Mouse (Mus musculus) thymus, postnatal 14 days (tissue): ENCODE results near the gene Il22ra2.
A peak's percentile ranks its signal among the peaks of the same experiment; 100 is the strongest.

ENCODE experiments used
- DNase-seq: peaks from one replicate; pipeline ENCODE4 v3.0.0; 2021

Il22ra2 gene

DNA sequence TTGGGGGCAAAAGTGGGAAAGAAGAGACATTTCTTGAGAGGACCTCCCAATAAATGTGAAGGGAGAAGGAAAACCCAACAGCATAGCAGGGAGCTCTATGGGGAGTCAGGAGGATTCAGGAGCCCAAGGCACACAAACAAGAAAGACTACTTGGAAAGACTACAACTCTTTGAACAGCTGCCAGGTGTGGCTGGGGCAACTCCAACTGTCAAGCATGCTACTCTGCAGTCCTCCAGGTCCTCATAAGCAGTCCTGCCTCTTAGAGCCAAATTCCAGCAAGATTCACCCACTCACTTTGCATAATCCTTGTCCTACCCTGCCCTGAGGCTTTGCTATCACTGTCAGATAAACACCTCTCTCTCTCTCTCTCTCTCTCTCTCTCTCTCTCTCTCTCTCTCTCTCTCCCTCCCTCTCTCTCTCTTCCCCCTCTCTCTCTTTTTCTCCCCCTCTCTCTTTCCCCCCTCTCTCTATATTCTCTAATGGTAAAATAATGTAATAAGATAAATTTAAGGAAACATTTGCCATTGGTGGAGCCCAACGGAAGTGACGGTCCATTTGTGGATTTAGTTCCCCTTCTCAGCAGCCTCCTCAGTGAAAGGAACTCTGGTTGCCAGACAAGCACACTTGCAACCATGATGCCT is at the start of gene Il22ra2:
Gene Il22ra2 (plus strand): TSS at position 591 of the 641 bp plus-strand sequence.
- peak; percentile 34 for DNase-seq

DNA sequence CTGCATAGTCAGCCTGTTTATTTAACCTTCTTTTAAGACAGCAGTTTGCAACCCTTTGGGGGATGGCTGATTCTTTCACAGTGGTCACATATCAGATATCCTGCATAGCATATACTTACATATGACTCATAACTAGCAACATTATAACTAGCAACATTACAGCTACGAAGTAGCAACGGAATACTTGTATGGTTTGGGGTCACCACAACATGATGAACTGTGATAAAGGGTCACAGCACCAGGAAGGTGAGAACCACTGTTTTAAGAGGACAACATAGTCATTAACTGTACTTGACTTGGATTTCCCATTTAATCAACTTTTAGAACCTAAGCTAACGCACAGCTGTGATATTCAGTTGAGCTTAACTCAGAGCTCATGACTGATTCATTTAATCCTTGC is 44.2 kb upstream of the Il22ra2 start:
- no peak for DNase-seq

DNA sequence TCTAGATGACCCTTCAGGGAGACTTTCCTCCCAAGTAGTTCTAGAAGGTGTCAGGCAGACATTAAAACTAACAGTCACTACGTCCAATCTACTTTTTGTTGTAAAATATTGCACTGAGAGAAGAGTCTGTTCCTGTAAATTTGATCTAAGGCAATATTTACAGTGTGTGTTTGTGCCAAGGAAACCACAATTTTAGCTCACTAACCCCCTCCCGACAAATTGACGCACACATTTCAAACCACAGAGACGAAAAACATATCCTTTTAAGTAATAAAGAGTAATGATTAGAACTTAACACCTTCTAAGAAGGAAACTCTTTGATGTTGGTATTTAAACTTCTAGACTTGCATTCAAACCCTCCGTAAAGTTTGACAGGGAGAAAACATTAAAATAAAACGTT is 43.8 kb upstream of the Il22ra2 start:
- DNase-seq = no peak

DNA sequence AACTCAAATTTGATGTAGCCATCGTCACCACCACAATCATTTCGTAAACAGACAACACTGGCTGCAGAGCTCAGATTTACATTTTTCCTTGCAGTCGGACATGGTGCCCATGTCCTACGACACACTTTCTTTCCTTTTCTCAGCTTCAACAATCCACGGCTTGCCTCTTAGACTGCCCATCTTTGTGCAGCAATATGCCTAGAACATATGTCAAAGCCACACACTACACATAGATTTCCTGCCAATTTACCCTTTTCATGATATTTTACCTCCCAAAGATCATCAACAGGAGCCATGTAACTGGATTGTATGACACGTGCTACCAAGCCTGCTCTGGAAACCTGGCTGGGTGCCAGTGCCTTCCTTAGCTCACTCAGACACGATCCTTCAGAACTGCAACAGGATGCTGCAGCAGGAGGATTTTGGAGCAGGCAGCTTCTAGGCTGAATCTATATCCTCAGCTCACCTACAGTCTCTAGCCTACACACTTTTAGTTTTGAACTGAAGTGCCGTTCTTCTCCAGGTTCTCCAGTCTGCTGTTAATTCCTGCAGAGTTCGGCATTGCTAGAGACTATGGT is 43.3 kb upstream of the Il22ra2 start:
- DNase-seq = peak; percentile 46

DNA sequence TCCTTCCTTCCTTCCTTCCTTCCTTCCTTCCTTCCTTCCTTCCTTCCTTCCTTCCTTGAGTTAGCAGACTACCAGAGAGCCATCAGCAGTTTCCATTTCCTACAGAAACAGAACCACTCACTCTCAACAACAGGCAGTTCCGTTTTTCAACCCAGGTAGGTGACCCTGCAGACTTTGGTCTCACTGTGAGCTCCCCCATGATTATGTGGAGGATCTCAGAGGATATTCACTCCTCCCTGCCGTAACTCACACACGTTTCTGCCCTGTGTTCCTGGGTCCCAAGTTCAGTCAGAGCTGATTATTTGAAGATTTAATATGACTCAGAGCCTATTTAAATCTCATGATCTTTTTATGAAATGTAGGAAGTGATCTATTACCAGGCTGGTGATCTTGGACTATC is 41.1 kb upstream of the Il22ra2 start:
- no peak for DNase-seq

DNA sequence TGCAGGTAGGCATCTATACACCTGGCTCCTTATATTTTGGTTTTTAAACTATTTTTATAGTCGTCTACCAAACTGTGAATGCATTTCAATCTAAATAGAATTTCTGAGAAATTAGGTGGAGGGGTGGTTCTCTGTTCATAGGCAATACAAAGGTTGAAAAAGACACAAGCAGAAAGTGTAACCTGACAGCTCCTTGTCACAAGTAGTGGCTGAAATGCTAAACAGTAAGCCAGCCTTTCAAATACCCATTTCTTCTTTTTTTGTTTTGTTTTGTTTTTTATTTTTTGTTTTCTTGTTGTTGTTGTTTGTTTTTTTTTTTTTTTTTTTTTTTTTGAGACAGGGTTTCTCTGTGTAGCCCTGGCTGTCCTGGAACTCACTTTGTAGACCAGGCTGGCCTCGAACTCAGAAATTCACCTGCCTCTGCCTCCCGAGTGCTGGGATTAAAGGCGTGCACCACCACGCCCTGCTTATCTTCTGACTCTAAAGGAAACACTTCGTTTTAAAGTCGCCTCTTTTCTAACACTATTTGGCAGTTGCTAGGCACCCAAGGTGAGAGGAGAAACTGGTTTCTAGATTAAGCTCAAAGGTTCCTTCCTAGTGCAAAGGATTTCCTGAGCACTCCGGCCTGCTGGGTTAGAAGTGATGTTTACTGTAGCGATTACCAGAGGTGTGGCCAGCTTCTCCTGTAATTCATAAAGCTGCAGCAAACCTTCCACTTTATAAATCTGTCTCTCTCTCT is 39.8 kb upstream of the Il22ra2 start:
- peak; percentile 64 for DNase-seq

DNA sequence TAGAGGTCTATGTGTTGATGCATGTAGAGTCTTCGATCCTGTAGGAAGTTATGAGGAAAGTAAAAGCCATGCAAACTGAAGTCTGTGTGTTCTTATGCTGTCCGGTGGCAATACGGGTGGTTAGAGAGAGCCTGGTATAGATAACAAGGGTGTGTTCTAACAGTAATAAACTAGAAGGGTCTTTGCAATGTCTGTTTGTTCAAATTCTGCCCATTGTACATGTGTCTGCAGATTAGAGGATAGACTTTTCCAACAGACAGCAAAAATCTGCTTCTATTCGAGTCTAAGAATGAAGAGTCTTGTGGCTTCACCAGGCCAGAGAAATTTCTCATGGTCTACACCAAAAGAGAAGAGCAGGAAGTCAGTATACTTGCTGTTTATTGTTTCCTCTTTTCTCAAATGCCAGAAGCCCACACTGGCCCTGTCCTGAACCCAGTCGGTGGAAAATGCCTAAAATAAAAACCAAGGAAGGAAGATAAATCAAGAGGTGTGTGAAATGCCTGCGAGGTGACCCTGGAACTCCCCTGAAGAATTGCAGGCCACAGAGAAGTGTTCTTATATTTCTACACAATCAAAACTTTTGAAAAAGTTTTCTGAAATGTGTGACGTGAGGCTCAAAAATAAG is 38.9 kb upstream of the Il22ra2 start:
- DNase-seq = no peak

DNA sequence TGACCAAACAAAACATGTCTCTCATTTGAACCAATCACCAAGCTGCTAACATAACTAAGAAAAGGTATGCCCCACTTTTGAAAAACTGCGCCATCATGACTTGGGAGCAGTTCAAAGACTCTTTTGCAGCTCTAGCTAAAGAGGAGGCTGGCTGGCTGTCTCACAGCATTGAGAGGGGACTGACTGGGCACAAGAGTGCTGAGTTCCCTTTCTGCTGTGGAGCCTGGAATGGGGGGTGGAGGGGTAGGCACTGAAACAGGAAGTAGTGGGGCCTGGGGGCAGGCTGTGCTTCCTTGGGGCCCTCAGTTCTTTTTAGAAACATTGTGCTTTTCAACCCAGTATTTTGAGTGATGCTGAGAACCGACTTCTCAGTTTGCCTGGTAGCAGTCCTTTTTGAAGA is 37.7 kb upstream of the Il22ra2 start:
- DNase-seq = peak; percentile 88

DNA sequence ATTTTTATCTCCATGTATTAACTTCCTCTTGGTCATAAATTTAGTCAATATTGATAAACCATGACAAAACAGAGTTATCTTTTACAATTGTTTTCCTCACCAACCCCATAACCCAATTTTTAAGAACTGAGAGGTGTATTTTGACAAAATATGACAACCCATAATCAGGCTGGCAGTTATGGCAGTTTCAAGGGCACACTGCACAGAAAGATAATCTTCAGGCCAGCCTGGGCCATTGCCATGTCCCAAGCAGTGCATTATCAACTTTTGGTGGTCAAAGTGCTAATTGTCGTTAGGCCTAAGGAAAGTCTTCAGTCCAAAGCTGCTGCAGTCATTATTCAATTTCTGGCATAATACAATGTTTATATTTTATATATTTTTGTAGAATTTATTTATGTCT is 37.0 kb upstream of the Il22ra2 start:
- DNase-seq = no peak

DNA sequence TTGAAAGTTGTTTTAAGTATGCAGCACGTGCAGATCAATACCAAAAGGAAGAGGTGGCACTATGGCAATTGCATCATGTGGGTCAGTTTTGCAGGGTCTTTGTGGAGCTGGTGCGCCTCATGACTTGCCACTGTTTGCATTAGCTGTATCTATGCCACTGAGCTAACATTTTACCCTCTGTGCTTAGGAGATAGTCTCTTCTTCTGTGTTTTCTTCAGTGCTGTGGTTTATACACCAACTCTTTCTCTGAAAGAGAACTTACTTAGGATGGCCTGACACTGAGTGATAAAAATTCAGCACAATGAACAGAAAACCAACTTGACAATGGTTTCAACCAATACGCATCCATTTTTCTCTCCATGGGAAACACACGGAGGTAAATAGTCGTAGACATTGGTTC is 35.9 kb upstream of the Il22ra2 start:
- DNase-seq = no peak

DNA sequence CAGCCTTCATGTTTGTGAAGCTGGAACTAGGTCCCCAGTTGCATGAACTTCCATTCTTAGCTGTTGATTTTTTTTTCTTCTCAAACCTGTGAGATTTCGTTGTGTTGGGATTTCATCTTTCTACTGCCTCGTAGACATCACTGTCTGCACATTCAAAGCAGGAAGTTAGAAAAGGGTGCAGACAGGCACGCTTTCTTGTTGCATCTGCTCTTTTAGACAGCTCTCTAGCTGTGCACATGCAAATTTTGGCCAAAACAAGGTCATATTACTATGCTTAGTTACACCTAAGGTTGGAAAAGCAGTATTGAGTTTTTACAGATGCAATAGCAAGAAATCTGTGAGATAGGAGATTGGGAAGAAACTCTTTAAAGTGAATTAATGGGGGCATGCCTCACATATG is 34.5 kb upstream of the Il22ra2 start:
- peak; percentile 59 for DNase-seq

DNA sequence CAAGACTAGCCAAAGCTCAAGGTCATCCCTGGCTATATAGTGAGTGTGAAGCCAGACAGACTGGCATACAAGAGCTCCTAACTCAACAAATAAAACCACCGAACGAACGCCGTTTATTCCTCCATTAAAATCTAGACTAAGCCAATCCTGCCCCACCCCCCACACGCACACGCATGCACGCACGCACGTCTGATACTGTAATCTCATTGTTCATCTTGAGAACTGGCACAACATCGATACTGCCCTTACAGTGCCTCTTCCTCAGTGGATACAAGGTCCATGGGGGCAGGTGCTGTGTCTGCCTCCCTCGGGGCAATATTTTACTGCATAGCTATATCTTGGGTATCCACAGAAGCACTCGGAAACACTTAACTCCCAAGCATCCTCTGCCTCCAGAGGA is 32.2 kb upstream of the Il22ra2 start:
- no peak for DNase-seq

DNA sequence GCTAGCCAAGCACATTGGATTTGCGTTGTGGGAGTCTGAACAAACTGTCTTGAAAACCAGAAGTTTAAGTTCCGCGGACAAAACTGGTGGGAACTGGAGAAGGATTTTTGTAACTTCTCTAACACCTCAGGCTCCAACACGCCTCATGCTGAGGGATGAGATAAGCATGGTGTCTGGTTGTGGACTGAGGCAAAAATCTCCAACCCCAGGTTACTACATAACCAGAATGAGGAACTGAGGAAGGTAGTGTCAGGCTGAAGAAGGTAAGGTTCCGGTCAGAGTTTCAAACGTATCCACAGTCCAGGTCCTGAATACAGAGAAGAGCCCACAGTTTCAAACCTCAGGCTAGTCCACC is 30.5 kb upstream of the Il22ra2 start:
- DNase-seq = no peak

DNA sequence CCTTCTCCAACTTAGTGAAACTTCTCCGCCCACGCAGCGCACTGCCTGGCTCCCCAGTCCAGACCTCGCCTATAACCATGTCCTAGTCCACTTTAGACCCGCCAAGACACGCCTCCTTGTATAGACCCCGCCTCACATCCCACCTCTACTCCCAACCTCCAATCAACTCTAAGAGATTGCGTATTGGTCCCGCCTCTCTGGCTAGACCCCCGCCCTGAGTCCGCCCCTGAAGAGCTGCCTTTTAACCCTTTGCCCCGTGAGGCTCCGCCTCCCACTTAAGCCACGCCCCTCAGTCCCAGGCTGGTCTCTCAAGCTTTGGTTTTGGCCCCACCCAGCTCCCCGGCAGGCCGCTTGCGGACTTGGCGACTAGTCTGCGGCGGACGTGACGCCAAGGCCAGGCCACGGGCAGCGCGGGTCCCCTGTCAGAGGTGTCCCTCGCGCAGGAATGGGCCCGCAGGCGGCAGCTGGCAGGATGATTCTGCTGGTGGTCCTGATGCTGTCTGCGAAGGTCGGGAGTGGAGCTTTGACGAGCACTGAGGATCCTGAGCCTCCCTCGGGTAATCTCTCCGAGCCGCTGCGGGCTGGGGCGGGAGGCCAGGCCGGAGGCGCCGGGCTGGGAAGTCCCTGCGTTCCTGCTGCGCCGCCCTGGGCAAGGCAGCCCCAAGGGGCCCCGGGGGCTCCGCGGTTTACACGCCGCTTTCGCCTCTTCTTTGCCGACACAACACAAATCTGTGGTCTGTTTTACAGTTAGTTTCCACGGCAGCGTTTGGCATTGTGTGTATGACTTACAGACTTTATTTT is 30.0 kb upstream of the Il22ra2 start, which contains the start of gene Ifngr1:
Gene Ifngr1 (plus strand): TSS at position 309 of the 801 bp plus-strand sequence.
- DNase-seq = peak; percentile 100

DNA sequence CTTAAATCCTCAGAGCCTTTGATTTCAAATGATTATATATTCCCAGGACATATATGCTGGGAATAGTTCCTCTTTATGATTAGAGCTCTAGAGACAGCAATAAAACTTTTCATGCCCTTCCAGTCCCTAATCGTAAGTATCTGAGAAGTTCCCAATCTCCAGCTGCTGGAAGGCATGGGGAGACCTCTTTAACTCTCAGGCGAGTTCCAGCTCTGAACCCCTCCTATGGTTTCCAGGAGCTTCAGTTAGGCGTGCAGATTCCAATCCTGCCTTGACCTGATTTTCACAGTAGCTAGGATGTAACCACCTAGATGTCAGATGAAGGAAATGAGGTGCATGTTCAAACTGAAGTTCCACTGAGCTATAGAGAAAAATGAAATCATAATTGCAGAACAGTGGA is 29.2 kb upstream of the Il22ra2 start:
- DNase-seq = no peak

DNA sequence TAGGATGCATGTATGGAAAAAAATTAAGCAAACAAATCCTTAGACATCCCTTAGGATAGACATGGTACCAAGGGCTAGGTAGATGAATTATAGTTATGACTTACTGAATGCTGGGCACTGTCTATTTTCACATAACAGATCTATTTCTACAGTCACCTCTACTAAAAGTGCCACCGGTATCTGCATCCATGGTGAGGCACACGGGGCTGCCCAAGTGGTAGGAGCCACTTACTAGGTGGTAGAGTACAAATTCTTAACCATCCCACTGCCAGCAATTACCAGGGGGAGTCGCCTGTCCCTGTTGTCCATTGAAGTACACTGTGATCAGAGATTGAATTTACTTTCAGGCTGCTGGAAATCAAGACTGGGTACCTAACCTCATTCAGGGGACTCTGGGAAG is 28.5 kb upstream of the Il22ra2 start:
- no peak for DNase-seq

DNA sequence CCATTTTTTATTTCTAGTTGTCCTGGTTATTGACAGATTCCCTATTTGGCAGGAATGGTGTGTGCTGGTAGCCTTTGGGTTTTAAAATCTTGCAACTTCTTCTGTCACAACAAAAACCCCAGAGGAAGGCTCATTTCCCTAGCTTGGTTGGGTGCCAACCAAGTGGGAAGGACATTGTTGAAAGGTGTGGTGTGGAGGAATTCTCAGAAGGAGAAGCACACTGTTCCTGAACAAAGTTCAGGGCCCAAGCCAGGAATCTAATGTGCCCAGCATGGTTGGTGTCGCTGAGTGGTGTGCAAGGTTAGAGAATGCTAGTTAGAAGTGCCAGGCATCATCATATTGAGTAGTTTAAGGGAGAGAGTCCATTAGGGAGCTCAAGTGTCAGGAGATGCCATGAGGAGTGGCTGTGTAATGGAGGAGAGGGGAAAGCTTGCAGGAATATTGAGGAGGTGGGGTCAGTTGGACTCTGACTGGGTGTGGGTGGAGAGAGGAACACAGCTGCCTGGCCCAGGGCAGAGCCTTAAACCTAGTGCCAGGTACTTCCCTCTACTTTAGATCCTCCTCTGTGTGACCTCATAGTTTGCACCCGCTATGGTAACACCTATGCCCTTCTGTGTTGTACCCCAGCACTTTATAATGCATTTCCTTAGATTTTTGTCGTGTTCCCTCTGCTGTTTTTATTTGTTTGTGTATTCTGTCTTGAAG is 27.4 kb upstream of the Il22ra2 start:
- DNase-seq = peak; percentile 69

DNA sequence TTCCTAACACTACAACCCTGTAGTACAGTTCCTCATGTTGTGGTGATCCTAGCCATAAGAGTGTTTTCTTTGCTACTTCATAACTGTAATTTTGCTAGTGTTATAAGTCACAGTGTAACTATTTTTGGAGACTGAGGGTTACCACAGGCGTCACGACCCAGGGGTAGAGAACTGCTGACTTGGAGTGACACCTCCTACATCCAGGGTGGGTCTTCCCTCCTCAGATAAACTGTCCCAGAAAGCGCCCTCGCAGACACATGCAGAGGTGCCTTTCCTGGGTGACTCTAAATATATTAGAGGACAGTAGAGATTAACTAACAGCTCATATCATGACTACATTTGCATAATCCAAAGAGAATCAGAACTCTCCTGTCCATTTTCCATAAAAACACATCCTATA is 24.9 kb upstream of the Il22ra2 start:
- DNase-seq = no peak

DNA sequence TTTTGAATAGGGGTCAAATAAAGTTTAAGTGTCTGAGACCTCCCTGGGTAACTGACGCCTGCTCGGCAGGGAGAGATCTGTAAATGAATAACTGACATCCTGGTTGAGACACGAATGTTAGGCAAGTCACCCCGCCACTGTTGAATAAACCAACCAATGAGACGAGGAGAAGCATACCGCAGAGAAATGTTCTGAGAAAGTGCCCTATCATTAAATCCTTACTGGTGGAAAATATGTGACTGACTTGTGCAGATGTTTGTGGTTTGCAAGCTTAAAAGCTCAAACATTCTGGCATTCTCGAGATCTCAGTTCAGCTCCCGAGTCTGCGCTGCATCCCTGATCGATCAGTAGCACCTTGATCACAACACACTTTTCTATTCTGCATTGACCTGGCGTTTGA is 23.7 kb upstream of the Il22ra2 start:
- DNase-seq = peak; percentile 69

DNA sequence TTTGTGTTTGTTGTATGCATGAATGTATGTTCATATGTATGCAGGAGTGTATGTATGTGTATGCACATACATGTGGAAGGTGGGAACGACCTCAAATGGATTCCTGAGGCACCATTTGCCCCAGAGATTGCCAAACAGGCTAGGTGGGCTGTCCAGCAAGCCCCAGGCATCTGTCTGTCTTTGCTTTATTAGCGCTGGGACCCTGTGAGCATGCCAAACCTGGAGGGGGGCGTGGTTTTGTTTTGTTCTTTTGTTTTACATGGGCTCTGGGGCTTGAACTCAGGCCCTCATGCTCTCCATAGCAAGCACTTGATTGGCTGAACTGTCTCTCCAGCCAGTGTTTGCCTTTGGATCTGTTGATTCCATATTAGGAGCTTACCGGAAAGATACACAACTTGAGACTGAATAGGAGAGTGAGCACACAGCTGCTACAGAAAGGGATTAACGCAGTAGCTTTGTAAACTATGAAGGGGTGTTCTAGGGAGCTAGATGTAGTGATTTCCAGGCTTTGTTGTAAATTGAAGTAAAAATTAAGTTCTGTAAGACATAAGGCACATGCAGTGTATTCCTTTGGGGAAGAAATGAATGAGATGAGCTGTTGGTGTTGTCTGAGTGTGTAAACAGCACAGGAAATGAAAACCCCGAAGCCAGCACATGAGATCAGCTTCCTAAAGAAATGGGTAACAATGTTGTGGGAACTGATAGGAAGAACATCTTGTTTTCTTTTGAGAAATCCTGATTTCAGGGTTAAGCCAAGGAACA is 22.3 kb upstream of the Il22ra2 start:
- no peak for DNase-seq

DNA sequence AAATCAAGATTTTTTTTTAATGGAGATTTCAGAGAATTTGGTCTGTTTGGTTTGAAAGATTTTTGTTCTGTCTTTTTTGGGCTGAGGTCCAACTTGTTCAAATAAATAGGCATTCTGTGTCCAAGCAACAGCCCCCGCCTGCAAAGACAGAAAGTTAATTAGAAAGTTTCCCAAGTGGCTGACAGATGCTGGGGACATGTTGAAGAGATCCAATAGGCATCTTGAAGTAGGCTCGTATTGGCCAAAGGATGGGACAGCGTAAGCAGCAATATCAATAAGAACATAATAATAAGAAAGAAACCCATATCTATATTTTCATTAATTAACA is 21.7 kb upstream of the Il22ra2 start:
- DNase-seq = no peak

DNA sequence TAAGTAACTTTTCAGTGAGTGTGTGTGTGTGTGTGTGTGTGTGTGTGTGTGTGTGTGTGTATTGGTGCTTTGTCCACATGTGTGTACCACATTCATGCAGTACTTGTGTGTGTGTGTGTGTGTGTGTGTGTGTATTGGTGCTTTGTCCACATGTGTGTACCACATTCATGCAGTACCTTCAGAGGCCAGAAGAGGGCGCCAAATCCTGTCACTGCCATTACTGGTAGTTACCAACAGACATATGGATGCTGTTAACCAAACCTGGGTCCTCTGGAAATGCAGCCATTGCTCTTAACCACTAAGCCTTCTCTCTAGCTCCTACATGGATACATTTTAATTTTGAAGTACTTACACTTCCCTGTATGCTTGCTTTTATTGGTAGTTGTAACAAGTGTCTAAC is 20.3 kb upstream of the Il22ra2 start:
- peak; percentile 81 for DNase-seq
